Mouse (Mus musculus) ES-Bruce4 (cell line): ENCODE results near the gene Sde2.

Source experiments
- CTCF ChIP-seq: IDR thresholded peaks from one replicate; pipeline ENCODE4 v1.8.1; 2011; ENCODE audit warnings: low read depth, low read length
- POLR2A ChIP-seq: IDR thresholded peaks from one replicate; pipeline ENCODE4 v1.8.1; 2011; ENCODE audit warnings: low read length; ENCODE audit not compliant: insufficient read depth

- no peak for TF ChIP-seq POLR2A
- TF ChIP-seq CTCF: no peak
Measured at GRCm38 (mm10) chr1:180829775-180830174, 21.2 kb upstream of the Sde2 start.
